Mouse (Mus musculus): ENCODE results near the gene Olfr420.

DNA sequence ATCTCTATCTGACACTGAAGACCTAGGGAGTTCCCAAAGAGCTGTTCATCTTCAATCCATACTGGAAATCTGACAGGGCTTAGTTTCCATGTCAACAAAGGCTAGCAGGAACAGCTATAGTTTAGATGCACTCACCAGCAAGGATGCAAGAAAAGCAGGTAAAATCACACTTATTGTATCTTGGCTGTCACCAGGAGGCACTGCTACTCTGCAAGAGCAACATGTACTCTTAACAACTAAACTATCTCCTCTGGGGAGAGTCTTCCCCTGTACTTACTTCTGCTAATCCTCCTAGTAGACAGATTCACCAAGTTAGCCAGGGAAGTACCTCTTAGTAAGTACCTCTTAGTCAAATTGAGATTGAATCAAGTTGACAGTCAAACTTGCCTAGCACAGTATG lies 13.6 kb downstream of the Olfr420 start:
- TF ChIP-seq CTCF (IDR thresholded peaks at IDR 0.05; ENCODE audit: extremely low read depth, insufficient read depth, insufficient read length, insufficient replicate concordance) (no peak), POLR2A (IDR thresholded peaks at IDR 0.05; ENCODE audit: low read depth, low read length) (no peak)

Data from spleen, adult 2 months (tissue).